Mouse (Mus musculus): Measurements from ENCODE around the gene Rabepk. TPM values are rescaled to one million over a fixed set of nuclear protein-coding genes. Genes with fewer than 3 reads are reported as not detected.
"Not testable (repeated sequence)": the region's sequence is repeated elsewhere in the genome, so short reads cannot be mapped to it uniquely, and the experiment has no call there.

Rabepk gene
- total RNA-seq, 2 experiments from 2014 or later, result 22.3 to 32.6 TPM

DNA sequence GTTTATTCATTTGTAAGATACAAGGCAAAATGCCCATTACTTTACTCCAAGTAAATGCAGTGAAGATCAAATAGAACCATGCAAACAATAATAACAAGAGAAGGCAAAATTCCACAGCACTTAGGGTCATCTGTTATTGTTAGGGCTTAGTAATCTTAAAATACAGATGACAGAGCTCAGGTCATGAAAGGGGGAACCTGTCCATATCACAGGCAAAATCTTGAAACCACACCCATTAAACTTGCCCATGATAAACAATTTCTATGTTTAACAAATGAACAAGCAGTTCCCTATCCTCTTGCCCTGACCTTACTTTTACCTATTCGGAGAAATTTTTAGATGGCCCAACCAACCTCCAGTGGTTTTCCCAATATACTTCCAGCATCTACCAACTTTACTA is 9.9 kb upstream of the Rabepk start:
- no peak for DNase-seq (ENCODE audit: extremely low spot score in 1 of 2, low spot score in 2 of 2)
- intact Hi-C loops (cut with DNase I), result no loop called here

DNA sequence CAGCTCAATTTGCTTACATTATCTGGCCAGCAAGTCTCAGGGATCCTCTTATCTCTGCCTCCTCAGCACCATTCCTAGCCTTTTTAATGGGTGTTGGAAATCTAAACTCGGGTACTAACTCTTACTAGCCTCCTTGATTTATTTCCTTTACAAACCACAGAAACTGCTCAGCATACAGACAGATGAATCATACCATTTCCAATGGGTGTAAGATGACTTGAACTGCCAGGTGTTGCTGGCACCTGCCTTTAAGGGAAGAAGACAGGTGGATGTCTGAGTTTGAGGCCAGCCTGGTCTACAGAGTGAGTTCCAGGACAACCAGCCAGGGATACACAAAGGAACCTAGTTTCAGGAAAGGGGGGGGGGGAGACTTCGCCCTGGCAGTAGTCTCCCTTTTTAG is 8.3 kb upstream of the Rabepk start:
- intact Hi-C loops (cut with DNase I), result no loop called here
- DNase-seq (ENCODE audit: extremely low spot score in 1 of 2, low spot score in 2 of 2), result no peak

DNA sequence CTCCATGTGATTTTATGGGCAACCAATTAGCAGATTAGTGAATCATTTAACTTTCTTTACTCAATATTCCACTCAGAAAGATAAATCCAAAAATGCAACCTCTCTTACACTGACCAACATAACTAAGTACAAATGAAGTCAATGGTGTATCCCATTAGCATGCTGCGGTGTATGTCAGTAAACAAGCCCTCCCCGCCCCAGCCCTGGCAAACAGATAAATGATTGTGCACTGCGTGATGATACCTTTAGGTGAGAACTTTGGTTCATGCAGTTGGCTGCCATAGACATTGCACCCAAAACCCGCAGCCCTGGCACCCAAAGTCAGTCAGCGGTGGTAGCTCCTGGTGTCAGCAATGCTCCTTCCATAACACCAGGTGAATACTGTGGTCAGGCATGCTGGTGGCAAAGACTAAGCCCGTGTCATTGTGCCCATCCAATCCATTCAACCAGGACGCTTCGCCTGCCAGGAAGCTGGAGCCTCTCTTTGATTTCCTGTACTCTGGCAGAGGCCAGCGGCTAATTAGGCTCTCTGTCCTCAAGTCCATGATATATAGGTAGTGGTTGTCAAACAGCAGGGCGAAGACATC is 5.7 kb upstream of the Rabepk start:
- DNase-seq (ENCODE audit: extremely low spot score in 1 of 2, low spot score in 2 of 2), result no peak
- intact Hi-C loops (cut with DNase I), result no loop called here

DNA sequence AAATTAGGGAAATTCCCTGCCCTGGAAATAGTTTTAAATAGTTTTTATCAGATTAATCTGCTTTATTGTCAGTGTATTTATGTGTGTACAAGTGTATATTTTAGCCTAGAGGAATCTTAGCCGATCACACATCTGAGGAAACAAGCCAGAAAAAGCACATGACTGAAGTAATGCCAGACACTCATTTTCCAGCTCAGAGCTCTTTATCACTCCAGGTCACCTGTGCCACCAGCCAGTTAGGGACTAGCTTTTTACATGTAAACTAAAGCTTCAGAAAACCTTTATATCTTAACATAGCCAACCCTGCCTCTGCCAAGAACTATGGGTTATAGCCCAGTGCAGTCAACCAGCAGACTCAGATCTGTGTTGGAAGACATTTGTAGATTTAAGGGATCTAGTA is 5.1 kb upstream of the Rabepk start:
- intact Hi-C loops (cut with DNase I), result no loop called here

DNA sequence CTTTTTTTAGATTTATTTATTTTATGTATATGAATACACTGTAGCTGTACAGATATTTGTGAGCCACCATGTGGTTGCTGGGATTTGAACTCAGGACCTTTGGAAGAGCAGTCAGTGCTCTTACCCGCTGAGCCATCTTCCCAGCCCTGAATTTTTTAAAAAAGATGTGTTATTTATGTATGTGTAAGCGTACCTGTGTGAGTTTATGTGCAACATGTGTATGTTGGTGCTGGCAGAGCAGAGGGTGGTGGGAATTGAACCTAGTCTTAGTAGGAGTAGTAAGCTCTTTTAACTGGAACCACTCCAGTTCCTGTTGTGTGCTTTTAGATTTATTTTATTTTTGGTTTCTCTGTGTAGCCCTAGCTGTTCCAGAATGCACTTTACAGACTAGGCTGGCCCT is 4.5 kb upstream of the Rabepk start:
- DNase-seq (ENCODE audit: extremely low spot score in 1 of 2, low spot score in 2 of 2), result no peak
- intact Hi-C loops (cut with DNase I), result no loop called here

More for the DNA sequence above, 5.1 kb upstream of the Rabepk start:
- DNase-seq (ENCODE audit: extremely low spot score in 1 of 2, low spot score in 2 of 2), result no peak

DNA sequence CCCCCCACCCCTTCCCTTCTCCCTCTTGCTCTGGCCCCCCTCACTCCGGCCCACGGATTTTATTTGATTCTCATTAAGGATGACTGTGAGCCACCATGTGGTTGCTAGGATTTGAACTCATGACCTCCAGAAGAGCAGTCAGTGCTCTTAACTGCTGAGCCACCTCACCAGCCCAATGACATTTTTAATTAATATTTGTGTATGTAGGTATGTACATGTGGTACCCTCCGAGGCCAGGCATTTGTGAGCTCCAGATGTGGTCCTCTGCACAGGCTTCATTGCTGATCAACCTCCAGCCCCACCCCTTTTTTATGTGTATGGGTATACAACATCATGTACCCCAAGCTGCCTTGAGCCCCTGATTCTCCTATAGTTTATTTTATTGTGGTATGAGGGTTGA is 4.0 kb upstream of the Rabepk start:
- intact Hi-C loops (cut with DNase I), result no loop called here
- no peak for DNase-seq (ENCODE audit: extremely low spot score in 1 of 2, low spot score in 2 of 2)

DNA sequence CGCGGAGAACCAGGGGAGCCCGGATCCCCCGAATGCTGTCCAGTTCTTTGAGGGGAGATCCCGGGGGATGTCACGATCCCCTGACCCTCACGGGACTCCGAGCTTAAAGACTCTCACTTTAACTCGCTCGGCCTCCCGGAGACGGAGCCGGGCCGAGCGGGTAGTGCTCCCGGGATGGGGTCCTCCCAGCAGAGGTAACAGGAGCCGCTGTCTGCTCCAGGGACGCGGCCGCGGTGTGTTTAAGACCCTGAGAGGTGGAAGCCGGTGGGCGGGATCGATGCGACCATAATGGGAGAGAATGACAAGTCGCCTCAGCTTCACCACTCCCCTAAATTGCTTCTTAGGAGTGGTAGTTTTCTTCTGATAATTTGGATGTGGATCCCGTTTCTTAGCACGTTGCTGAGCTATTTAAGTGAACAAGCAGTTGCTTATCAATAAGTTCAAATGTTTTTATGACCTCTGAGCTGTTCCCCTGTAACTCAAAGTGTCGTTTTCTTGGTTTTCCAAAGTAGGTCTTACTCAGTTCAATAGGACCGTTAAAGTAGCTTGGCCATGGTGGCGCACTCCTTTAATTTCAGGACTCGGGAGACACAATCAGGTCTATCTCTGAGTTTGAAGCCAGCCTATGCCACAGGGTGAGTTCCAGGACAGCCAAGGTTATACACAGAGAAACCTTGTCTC is 3.0 kb upstream of the Rabepk start:
- peak in 1 of 2 experiments; percentile 52 for DNase-seq (ENCODE audit: extremely low spot score in 1 of 2, low spot score in 2 of 2)
- intact Hi-C loops (cut with DNase I), result not testable (repeated sequence)

DNA sequence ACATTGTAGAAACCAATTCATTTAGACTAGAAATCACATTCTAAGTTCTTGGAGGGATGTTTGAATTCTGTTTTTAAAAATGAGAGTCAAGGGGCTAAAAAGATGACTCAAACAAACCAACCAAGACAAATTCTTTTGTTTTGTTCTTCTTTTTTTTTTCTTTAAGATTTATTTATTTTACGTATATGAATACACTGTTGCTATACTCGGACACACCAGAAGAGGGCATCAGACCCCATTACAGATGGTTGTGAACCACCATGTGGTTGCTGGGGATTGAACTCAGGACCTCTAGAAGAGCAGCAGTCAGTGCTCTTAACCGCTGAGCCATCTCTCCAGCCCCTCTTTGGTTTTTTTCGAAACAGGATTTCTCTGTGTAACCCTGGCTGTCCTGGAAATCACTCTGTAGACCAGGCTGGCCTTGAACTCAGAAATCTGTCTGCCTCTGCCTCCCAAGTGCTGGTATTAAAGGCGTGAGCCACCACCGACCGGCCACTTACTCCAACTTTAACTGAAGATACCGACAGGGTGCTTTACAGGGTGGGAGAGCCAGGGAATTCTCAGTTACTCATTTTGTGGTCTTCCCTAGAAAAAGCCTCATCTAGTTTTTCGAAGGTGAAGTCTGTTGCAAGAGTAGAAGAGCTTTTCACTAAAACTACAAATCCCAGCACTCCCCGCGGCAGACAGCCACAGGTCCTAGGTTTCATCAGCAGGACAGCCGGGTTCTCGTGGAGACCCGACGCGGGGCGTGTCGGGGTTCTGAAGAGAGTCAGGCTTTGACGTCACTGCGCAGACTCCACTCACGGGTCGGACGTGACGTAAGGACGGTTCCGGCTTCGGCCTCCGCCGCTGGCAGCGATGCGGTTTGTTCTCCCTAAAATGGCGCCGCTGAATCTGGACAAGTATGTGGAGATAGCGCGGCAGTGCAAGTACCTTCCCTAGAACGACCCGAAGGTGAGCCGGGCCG is 2.1 kb upstream of the Rabepk start:
- intact Hi-C loops (cut with DNase I), result no loop called here
- DNase-seq (ENCODE audit: extremely low spot score in 1 of 2, low spot score in 2 of 2), result peak; percentile 98 to 99

DNA sequence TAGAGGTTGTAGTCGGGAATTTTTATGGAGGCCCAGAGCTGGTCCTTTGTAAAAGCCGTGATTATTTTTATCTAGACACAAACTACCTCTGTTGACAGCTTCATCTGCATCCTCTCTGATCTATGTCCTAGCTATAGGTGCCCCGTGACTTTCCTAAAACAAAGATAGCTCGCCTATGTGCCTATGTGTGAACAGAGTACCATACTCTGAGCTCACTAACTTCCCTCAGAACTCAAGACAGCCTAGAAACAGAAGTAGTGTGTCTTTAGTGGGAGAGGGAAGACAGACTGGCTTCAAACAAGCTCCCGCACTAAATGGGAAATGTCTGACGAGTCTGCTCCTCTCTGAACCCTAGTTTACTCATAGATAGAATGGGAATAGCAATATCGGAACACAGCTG is 659 bp upstream of the Rabepk start:
- intact Hi-C loops (cut with DNase I), result no loop called here
- DNase-seq (ENCODE audit: extremely low spot score in 1 of 2, low spot score in 2 of 2), result no peak

DNA sequence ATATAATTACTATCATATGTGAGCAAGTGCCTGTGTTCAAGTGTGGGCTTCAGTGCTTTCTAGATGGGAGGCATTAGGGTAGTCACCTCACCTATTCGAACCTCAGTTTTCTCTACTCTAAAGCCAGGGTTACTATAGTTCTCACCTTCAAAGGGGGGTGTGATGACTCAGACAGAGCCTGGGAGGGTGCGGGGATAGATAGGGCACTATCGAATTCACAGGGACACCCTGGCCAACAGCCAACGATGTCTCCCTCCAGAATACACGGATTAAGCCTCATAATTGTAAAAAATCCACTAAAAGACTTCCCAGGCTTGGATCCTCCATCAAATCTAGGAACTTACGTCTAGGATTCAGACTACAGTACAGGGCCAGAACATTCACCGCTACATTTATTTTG is 4.3 kb downstream of the Rabepk start:
- no peak for DNase-seq (ENCODE audit: extremely low spot score in 1 of 2, low spot score in 2 of 2)
- intact Hi-C loops (cut with DNase I), result no loop called here

DNA sequence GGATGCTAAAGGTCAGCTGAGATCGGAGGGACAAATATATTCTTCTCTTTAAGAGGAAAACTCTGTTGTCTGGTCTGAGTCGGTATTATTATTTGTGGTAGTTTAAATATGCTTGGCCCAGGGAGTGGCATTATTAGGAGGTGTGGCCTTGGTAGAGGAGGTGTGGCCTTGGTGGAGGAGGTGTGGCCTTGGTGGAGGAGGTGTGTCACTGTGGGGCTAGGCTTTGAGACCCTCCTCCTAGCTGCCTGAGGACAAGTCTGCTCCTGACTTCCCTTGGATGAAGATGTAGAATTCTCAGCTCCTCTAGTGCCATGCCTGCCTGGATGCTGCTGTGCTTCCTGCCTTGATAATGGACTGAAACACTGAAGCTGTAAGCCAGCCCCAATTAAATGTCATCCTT is 5.2 kb downstream of the Rabepk start:
- intact Hi-C loops (cut with DNase I), result no loop called here
- DNase-seq (ENCODE audit: extremely low spot score in 1 of 2, low spot score in 2 of 2), result no peak

DNA sequence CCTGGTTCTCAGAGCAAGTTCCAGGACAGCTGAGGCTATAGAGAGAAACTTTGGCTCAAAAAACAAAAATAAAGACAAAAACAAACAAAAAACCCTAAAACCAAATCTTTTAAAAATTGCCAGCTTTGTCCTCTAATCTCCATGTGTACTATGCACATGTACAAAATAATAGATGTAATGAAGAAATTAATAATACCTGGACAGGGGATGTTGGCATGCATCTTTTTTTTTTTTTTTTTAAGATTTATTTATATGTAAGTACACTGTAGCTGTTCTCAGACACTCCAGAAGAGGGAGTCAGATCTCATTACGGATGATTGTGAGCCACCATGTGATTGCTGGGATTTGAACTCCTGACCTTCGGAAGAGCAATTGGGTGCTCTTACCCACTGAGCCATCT is 7.2 kb downstream of the Rabepk start:
- DNase-seq (ENCODE audit: extremely low spot score in 1 of 2, low spot score in 2 of 2); intact Hi-C loops (cut with DNase I): not testable (repeated sequence)

DNA sequence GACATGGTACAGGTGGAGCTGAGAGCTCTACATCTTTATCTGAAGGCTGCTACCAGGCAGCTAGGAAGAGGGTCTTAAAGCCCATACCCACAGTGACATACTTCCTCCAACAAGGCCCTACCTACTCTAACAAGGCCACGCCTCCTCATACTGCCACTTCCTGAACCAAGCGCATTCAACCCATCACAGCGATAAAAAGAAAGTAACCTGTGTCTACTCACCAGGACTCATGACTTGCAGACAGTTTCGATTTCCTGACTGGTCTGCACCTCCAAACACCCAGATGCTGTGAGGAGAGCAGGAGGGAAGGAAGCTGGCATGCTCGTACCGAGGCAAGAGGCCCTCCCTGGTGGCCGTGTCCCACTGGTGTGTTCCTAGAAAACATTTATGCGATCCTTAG is 9.4 kb downstream of the Rabepk start:
- intact Hi-C loops (cut with DNase I), result no loop called here
- no peak for DNase-seq (ENCODE audit: extremely low spot score in 1 of 2, low spot score in 2 of 2)

DNA sequence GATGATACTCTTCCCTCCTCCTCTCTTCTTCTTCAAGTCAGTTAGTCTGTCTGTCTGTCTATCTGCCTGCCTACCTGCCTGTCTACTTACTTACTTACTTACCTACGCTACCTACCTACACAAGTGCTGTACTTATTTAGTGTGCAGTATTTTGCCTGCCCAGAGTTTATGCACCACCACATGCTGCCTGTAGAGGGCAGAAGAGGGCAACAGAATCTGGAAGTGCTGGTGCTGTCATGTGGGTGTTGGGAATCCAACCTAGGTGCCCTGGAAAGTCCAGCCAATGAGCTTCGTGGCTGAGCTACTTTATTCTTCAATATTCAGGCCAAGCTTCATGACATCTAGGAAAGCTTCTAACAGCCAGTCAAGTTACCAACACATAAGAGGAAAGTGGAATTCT is 15.6 kb downstream of the Rabepk start:
- no peak for DNase-seq (ENCODE audit: extremely low spot score in 1 of 2, low spot score in 2 of 2)

DNA sequence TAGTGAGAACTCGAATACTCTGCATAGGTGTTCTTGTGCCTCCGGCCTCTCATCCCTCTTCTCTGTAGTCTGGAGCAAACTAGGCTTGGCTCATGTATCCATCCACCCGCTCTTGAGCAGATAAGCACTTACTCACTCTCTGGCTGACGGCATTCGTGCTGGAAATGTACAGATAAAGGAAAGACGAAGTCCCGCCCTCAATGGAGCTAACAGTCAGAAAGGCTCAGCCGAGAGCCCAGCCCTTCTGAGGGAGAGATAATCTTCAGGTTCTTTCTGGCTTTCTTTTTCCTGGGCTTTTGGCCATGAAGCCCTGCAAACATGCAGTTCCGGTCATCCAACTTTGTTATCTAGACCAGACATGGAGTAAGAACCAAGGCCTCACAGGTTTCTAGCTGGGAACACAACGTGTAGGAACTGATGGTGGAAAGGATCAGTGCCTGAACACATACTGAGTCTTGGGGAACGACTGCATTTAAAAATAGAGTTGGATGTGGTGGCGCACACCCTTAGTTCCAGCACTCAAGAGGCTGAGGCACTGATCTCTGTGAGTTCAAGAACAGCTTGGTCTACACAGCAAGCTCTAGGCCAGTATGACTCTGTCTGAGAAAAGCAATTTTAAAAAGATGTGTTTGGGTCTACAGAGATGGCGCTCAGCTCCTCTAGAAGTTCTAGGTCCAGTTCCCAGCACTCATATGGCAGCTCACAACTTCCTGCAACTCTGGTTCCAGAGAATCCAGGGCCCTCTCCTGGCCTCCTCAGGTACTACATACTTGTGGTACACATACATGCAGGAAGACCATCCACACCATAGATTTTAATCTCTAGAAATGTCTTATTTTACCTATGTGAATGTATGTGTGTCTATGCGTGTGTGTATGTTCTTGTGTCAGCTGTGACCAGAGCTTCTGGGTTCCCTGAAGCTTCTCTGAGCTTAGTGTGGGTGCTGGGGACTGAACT is 16.4 kb downstream of the Rabepk start:
- intact Hi-C loops (cut with DNase I), result no loop called here
- DNase-seq (ENCODE audit: extremely low spot score in 1 of 2, low spot score in 2 of 2), result no peak

More for the DNA sequence above, 15.6 kb downstream of the Rabepk start:
- intact Hi-C loops (cut with DNase I), result no loop called here

DNA sequence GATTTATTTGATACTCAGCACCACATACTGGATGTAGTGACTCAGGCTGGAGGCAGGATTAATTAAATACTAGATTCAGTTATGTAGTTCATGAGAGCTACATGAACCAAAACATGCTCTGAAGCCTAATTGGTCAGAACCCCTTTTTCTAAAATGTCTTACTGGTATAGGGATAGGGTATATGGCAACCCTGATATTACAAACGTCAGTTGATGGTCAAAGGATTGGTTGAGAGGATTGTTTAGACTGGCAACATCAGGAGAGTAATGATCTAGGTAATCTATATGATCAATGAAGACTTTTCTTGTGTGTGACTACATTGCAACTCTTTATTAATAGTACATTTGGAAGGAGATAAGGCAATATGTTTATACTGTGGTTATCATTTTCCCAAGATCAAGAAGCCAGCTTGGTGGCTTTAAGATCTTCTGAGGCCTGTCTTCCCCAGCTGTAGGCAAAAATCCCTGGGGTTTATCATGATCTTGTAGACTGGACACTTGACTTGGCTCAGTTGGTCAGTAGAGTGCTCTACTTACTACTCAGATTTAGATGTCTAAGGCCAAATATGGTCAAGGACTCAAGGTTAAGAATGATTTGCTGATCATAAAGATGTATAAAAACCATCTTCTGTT is 22.4 kb downstream of the Rabepk start:
- DNase-seq (ENCODE audit: extremely low spot score in 1 of 2, low spot score in 2 of 2), result no peak
- intact Hi-C loops (cut with DNase I), result no loop called here

DNA sequence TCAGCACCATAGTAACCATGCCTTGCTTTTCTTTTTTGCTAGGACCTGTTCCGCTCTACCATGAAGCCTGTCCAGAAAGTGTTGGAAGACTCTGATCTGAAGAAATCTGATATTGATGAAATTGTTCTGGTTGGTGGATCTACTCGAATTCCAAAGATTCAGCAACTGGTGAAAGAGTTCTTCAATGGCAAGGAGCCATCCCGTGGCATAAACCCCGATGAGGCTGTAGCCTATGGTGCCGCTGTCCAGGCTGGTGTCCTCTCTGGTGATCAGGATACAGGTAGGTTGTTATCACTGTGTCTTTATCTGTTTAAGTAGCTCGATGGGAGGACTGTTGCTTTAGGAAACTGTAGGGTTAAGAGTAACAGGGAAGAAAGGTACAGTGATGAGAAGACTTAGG is 25.2 kb downstream of the Rabepk start:
- no peak for DNase-seq (ENCODE audit: extremely low spot score in 1 of 2, low spot score in 2 of 2)
- intact Hi-C loops (cut with DNase I), result no loop called here

DNA sequence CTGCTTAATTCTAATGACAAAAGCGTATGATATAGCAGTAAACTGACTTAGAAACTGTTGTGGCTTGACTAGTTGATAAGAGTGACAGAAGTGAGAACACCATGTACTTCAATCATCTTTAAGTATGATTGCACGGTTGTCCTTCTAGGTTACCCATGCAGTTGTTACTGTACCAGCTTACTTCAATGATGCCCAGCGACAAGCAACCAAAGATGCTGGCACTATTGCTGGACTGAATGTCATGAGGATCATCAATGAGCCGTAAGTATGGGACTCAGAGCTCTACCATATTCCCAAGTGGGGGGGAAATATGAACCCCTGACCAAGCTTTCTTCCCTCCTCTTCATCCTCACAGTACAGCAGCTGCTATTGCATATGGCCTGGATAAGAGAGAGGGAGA is 26.0 kb downstream of the Rabepk start:
- intact Hi-C loops (cut with DNase I), result no loop called here
- DNase-seq (ENCODE audit: extremely low spot score in 1 of 2, low spot score in 2 of 2), result no peak

All from left cerebral cortex, postnatal 10 days (tissue).